Mouse (Mus musculus): ENCODE measurements around the gene Zmynd12. TPM values are rescaled to one million over a fixed set of nuclear protein-coding genes. Genes with fewer than 3 reads are reported as not detected.
A peak's percentile ranks its signal among the peaks of the same experiment; 100 is the strongest.

Zmynd12 gene
- total and polyA plus RNA-seq, 3 experiments: 0.25 to 0.75 (median 0.53) TPM

DNA sequence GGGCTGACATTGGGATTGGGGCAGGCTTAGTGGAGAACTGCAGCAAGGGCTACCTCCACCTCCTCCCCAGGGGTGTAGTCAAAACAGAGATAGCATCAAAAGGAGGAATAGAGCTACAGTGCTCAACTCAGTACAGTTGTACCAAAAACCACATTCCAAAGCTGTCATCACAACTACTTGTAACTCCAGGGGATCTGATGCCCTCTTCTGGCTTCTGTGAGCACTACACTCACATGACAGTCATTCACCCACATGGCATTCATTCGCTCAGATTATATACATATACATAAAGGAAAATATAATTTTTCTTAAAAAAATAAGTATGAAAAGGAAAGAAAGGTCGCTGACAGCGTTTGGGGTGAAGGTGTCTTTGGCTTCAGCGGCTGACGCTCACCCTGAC is 37.7 kb downstream of the Zmynd12 start:
- Histone ChIP-seq H3K27ac (ENCODE audit: insufficient read depth, low read depth) (peak overlapping the region; percentile 30; the same call in 1 of the 2 replicates), H3K4me3 (replicated peaks in 1 of 3; ENCODE audit: low read depth in 2 of 3, low read length in 2 of 3, poor library complexity in 1 of 3) (peak overlapping the region in 1 of 3 experiments; percentile 27), H3K9ac (ENCODE audit: insufficient read depth, low read depth) (0 out of 2 replicates have a peak overlapping the region, but pooled peaks have one; percentile 2), H3K36me3 (replicated peaks in 1 of 2; ENCODE audit: control insufficient read depth in 1 of 2, insufficient read depth in 1 of 2, low read length in 1 of 2) (peaks cover 0 to 2% of the 10 kb centered on the region in 2 experiments), H3K4me2 (ENCODE audit: insufficient read depth, low read depth, poor library complexity, severe bottlenecking) (peak overlapping the region; percentile 41; the same call in 1 of the 2 replicates), H3K4me1 (ENCODE audit: control insufficient read depth in 1 of 2, insufficient read depth in 2 of 2) (peaks cover 26 to 77% of the 10 kb centered on the region in 2 experiments), H3K9me3 (replicated peaks; ENCODE audit: low read length) (peaks cover 3% of the 10 kb centered on the region), H3K79me2 (replicated peaks; ENCODE audit: control insufficient read depth, extremely low read depth, insufficient read depth, poor library complexity, severe bottlenecking) (no peaks in the 10 kb centered on the region), H3K27me3 (replicated peaks) (no peaks in the 10 kb centered on the region)
- in situ Hi-C loops (cut with MboI; ENCODE audit: low pct_ligation_motif_present, low pct_unique_long_range_greater_than_20kb, low sequenced_read_pairs) (no loop called here), dilution Hi-C loops (cut with MboI; ENCODE audit: extremely low pct_ligation_motif_present, extremely low pct_unique_long_range_greater_than_20kb, low sequenced_read_pairs) (no loop called here)
- peak; percentile 61 for TF ChIP-seq SMC3 (IDR thresholded peaks at IDR 0.05; ENCODE audit: low read depth, low read length)
- TF ChIP-seq MAFK (IDR thresholded peaks at IDR 0.05; ENCODE audit: insufficient replicate concordance, low read length): no peak
- no peak for TF ChIP-seq E2F4 (IDR thresholded peaks at IDR 0.05; ENCODE audit: insufficient replicate concordance, low read depth, low read length)
- no peak for TF ChIP-seq CHD1 (IDR thresholded peaks at IDR 0.05; ENCODE audit: low read depth, low read length)
- TF ChIP-seq MAX (IDR thresholded peaks at IDR 0.05; ENCODE audit: low read length): no peak
- TF ChIP-seq NRF1 (IDR thresholded peaks at IDR 0.05; ENCODE audit: low read depth, low read length): no peak
- peak; percentile 71 for TF ChIP-seq RAD21 (IDR thresholded peaks at IDR 0.05; ENCODE audit: low read depth, low read length)
- peak; percentile 68 to 77 for TF ChIP-seq CTCF (conservative IDR thresholded peaks at IDR 0.05 in 1 of 2, IDR thresholded peaks at IDR 0.05 in 1 of 2; ENCODE audit: low read depth in 2 of 2, low read length in 2 of 2)
- no peak for TF ChIP-seq JUN (IDR thresholded peaks at IDR 0.05; ENCODE audit: insufficient read depth, low read depth, low read length)
- no peak for TF ChIP-seq NELFE (IDR thresholded peaks at IDR 0.05; ENCODE audit: low read depth, low read length)
- TF ChIP-seq ETS1 (conservative IDR thresholded peaks at IDR 0.05; ENCODE audit: low read depth, low read length): no peak
- 0 out of 2 replicates have a peak, but pooled peaks have one; percentile 38 for TF ChIP-seq BHLHE40 (IDR thresholded peaks at IDR 0.05; ENCODE audit: low read depth, low read length)
- TF ChIP-seq MYC (IDR thresholded peaks at IDR 0.05; ENCODE audit: low read depth, low read length): peak; percentile 80
- peak; percentile 81 for DNase-seq (ENCODE audit: extremely low read depth)

DNA sequence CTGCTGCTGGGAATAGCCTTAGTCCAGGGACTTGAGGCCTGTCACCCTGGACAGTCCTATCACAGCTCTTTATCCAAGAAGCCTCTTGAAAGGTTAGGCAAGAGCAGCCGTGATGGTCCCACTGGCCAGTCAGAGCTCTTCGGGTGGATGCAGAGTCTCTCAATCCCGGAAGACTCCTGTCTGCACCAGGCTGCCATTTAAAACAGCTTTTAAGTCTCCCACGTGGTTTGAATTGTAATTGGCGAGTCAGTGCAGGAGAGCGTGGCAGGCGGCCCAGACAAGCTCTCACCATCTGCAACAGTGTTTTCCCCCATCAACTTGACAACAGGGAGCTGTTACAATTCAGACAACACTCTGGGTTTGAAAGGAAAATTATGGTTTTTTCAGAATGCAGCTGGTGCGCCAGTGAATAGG is 38.1 kb downstream of the Zmynd12 start:
- H3K27me3 ChIP-seq (replicated peaks): no peaks in the 10 kb centered on the region
- peak; percentile 95 for TF ChIP-seq MXI1 (IDR thresholded peaks at IDR 0.05; ENCODE audit: low read depth, low read length)
- no peak for TF ChIP-seq POLR2AphosphoS2 (IDR thresholded peaks at IDR 0.05; ENCODE audit: low read depth, low read length)
- TF ChIP-seq MAFK (IDR thresholded peaks at IDR 0.05; ENCODE audit: insufficient replicate concordance, low read length): no peak
- 0 out of 2 replicates have a peak, but pooled peaks have one; percentile 20 for TF ChIP-seq USF2 (conservative IDR thresholded peaks at IDR 0.05; ENCODE audit: low read depth, low read length)
- no peak for TF ChIP-seq NRF1 (IDR thresholded peaks at IDR 0.05; ENCODE audit: low read depth, low read length)
- TF ChIP-seq MAX (IDR thresholded peaks at IDR 0.05; ENCODE audit: low read length): peak; percentile 82
- 0 out of 2 replicates have a peak, but pooled peaks have one; percentile 13 for TF ChIP-seq USF1 (IDR thresholded peaks at IDR 0.05; ENCODE audit: low read depth, low read length)
- 0 out of 2 replicates have a peak, but pooled peaks have one; percentile 16 for TF ChIP-seq KAT2A (IDR thresholded peaks at IDR 0.05; ENCODE audit: insufficient replicate concordance, low read length)
- no peak for TF ChIP-seq GABPA (IDR thresholded peaks at IDR 0.05; ENCODE audit: insufficient replicate concordance, low read depth, low read length)
- peak; percentile 46; the same call in 1 of the 2 replicates for TF ChIP-seq NELFE (IDR thresholded peaks at IDR 0.05; ENCODE audit: low read depth, low read length)
- peak; percentile 51; the same call in 1 of the 2 replicates for TF ChIP-seq SIN3A (IDR thresholded peaks at IDR 0.05; ENCODE audit: low read length)
- no peak for TF ChIP-seq MEF2A (IDR thresholded peaks at IDR 0.05; ENCODE audit: borderline replicate concordance, low read depth, low read length)
- TF ChIP-seq TCF12 (IDR thresholded peaks at IDR 0.05; ENCODE audit: low read depth, low read length): no peak
- TF ChIP-seq EP300 (IDR thresholded peaks at IDR 0.05; ENCODE audit: low read length): no peak
- TF ChIP-seq ELF1 (IDR thresholded peaks at IDR 0.05; ENCODE audit: low read depth, low read length): 0 out of 2 replicates have a peak, but pooled peaks have one; percentile 54
- TF ChIP-seq MYC (IDR thresholded peaks at IDR 0.05; ENCODE audit: low read depth, low read length): peak; percentile 66
- H3K9me3 ChIP-seq (replicated peaks; ENCODE audit: low read length): no peaks in the 10 kb centered on the region
- in situ Hi-C loops (cut with MboI; ENCODE audit: low pct_ligation_motif_present, low pct_unique_long_range_greater_than_20kb, low sequenced_read_pairs) (no loop called here), dilution Hi-C loops (cut with MboI; ENCODE audit: extremely low pct_ligation_motif_present, extremely low pct_unique_long_range_greater_than_20kb, low sequenced_read_pairs) (no loop called here)
- H3K4me3 ChIP-seq (replicated peaks in 1 of 3; ENCODE audit: low read depth in 2 of 3, low read length in 2 of 3, poor library complexity in 1 of 3): peak overlapping the region in 1 of 3 experiments; percentile 57
- H3K79me2 ChIP-seq (replicated peaks; ENCODE audit: control insufficient read depth, extremely low read depth, insufficient read depth, poor library complexity, severe bottlenecking): no peaks in the 10 kb centered on the region
- H3K4me2 ChIP-seq (ENCODE audit: insufficient read depth, low read depth, poor library complexity, severe bottlenecking): peak overlapping the region; percentile 62
- peak overlapping the region; percentile 30; the same call in 1 of the 2 replicates for H3K27ac ChIP-seq (ENCODE audit: insufficient read depth, low read depth)
- DNase-seq (ENCODE audit: extremely low read depth): peak; percentile 55
- peaks cover 26 to 81% of the 10 kb centered on the region in 2 experiments for H3K4me1 ChIP-seq (ENCODE audit: control insufficient read depth in 1 of 2, insufficient read depth in 2 of 2)
- H3K36me3 ChIP-seq (replicated peaks in 1 of 2; ENCODE audit: control insufficient read depth in 1 of 2, insufficient read depth in 1 of 2, low read length in 1 of 2): peaks cover 0 to 3% of the 10 kb centered on the region in 2 experiments
- peak overlapping the region; percentile 2 for H3K9ac ChIP-seq (ENCODE audit: insufficient read depth, low read depth)

All from CH12.LX (cell line).